Mouse (Mus musculus) ES-E14 (cell line): Measurements from ENCODE around the gene Stard3. TPM values are rescaled to one million over a fixed set of nuclear protein-coding genes. Genes with fewer than 3 reads are reported as not detected.

Source experiments
- DNase-seq: peaks from one replicate; pipeline ENCODE4 v3.0.0-alpha.2; 2013; ENCODE audit warnings: low read depth, low spot score
- H3K27ac ChIP-seq: 2 replicates; pipeline ENCODE4 v1.5.1; 2012; ENCODE audit warnings: low read depth, mild to moderate bottlenecking, low read length, moderate library complexity, mixed read lengths; ENCODE audit not compliant: poor library complexity, insufficient read depth, severe bottlenecking
- H3K36me3 ChIP-seq: 2 replicates; pipeline ENCODE4 v1.6.1; 2012; ENCODE audit warnings: mild to moderate bottlenecking, low read length, moderate library complexity, mixed read lengths; ENCODE audit not compliant: control insufficient read depth, poor library complexity, insufficient read depth, severe bottlenecking
- H3K4me1 ChIP-seq, 2 experiments: fragments of 150-350 bp in 1 of 2; sonication (generic) in 1 of 2; 2 replicates each; pipeline ENCODE4 v1.6.1; 2012; ENCODE audit warnings: low read length in 2 of 2, mild to moderate bottlenecking in 1 of 2, mixed read lengths in 1 of 2; ENCODE audit not compliant: control insufficient read depth in 2 of 2, insufficient read depth in 2 of 2, poor library complexity in 1 of 2
- H3K4me3 ChIP-seq, 2 experiments: fragments of 150-350 bp in 1 of 2; sonication (generic) in 1 of 2; 2 replicates each; pipeline ENCODE4 v1.5.1; 2012; ENCODE audit warnings: low read length in 2 of 2, low read depth in 1 of 2, mild to moderate bottlenecking in 1 of 2, mixed read lengths in 1 of 2; ENCODE audit not compliant: insufficient read depth in 1 of 2, poor library complexity in 1 of 2, severe bottlenecking in 1 of 2
- H3K9ac ChIP-seq: 2 replicates; pipeline ENCODE4 v1.6.1; 2012; ENCODE audit warnings: low read depth, mild to moderate bottlenecking, low read length, mixed read lengths; ENCODE audit not compliant: poor library complexity, insufficient read depth, severe bottlenecking
- H3K9me3 ChIP-seq: fragments of 150-350 bp; sonication (generic); 2 replicates; pipeline ENCODE4 v1.6.1; 2012; ENCODE audit warnings: low read depth, mild to moderate bottlenecking, low read length; ENCODE audit not compliant: control insufficient read depth, insufficient read depth
- CHD2 ChIP-seq: IDR thresholded peaks from 2 replicates; pipeline ENCODE4 v1.6.1; 2014; ENCODE audit warnings: mild to moderate bottlenecking, low read depth, low read length, inconsistent platforms
- HCFC1 ChIP-seq: IDR thresholded peaks from 2 replicates; pipeline ENCODE4 v1.6.1; 2012; ENCODE audit warnings: low read length, inconsistent platforms, borderline replicate concordance; ENCODE audit not compliant: insufficient read depth
- MAFK ChIP-seq: IDR thresholded peaks from 2 replicates; pipeline ENCODE4 v1.6.1; 2014; ENCODE audit warnings: mild to moderate bottlenecking, low read depth, low read length, inconsistent platforms; ENCODE audit not compliant: insufficient read depth
- ZC3H11A ChIP-seq: IDR thresholded peaks from 2 replicates; pipeline ENCODE4 v1.6.1; 2012; ENCODE audit warnings: low read depth, mild to moderate bottlenecking, inconsistent platforms, low read length, borderline replicate concordance
- ZNF384 ChIP-seq: IDR thresholded peaks from 2 replicates; pipeline ENCODE4 v1.6.1; 2012; ENCODE audit warnings: low read depth, low read length, inconsistent platforms
- in situ Hi-C, 2 experiments: fragments of 600-800 bp; cut with MboI; formaldehyde crosslinking; loops; one replicate each; pipeline ENCODE4 v1.15.1; 2025; ENCODE audit warnings: low sequenced_read_pairs in 2 of 2, inconsistent platforms in 1 of 2; ENCODE audit not compliant: unreplicated experiment in 2 of 2
- total RNA-seq: library from RNA; depleted of rRNA; stranded (reverse); fragments of 300-350 nt; gene quantifications from 2 replicates; pipeline ENCODE4 v1.2.3, GENCODE M21; 2012; rRNA removed

Stard3 gene
- 40.2 and 59.8 TPM in 2 replicates for total RNA-seq

DNA sequence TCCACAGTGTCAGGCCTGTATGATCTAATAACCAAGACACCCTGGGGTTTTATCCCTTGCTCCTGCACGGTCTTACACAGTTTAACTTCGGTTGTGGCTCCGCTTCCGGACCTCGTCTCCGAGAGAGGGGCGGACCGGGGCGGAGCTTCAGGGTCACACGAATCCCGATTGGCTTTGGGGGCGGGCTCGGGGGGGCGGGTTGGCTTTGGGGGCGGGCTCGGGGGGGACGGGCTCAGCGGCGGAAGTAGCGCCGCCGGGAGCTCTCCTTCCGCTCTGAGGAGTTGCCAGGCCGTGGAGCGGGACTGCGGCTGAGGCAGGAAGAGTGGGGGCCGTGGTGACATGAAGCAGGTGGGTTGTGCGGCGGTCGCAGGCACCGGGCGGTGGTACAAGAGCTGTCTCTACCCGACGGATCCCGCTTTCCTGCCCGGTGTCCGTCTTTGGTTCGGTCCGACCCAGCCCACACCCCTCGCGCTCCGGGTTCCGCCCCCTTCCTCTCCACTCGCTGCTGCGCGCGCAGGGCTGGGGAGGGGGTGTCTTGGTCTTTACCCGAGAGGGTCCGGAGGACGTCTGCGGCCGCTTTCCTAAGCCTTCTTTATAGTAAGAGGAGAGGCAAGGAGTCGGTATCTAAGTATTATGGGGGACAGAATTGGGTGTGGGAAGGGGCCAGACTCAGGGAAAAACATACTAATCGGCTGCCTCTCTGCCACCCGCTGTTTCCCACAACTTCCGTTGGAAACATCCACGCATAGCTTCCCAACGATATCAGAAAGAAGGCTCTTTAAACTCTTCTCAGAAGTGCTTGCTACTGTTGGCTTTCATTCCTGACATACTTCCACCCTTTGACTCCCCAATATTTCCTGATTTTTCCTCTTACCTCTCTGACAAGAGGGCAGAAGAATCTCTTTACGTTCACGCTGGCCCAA is at the start of gene Stard3:
TSS of gene Stard3 (plus strand) at position 208 of the 923 bp plus-strand sequence.
- Histone ChIP-seq H3K9me3 (no peaks in the 10 kb centered on the region), H3K4me1 (peaks cover 2 to 14% of the 10 kb centered on the region in 2 experiments; a peak in 1 of 4 replicates), H3K36me3 (no peaks in the 10 kb centered on the region), H3K4me3 (peak within 1 kb of the TSS; percentile 99), H3K27ac (peak within 1 kb of the TSS; percentile 66; the same call in 1 of the 2 replicates), H3K9ac (peak within 1 kb of the TSS; percentile 98)
- TF ChIP-seq MAFK (no peak), HCFC1 (peak; percentile 79)
- peak; percentile 93 for DNase-seq
- in situ Hi-C loops = no loop called here

- peaks cover 0 to 2% of the 10 kb centered on the region in 2 experiments; a peak in 1 of 4 replicates for H3K4me1 ChIP-seq
- no peaks in the 10 kb centered on the region for H3K9me3 ChIP-seq
- H3K36me3 ChIP-seq = no peaks in the 10 kb centered on the region
- H3K4me3 ChIP-seq = peak overlapping the region; percentile 34 to 49; a peak in 2 of 4 replicates
- H3K27ac ChIP-seq = no peak overlapping the region
- no peak overlapping the region for H3K9ac ChIP-seq
- TF ChIP-seq MAFK (no peak), HCFC1 (no peak), ZC3H11A (no peak), ZNF384 (no peak), CHD2 (no peak)
- in situ Hi-C loops = no loop called here
- DNase-seq = no peak
Measured at GRCm38 (mm10) chr11:98313790-98314323, 44.3 kb upstream of the Stard3 start.

- Histone ChIP-seq H3K27ac (no peak overlapping the region), H3K4me1 (peaks cover 0 to 2% of the 10 kb centered on the region in 2 experiments; a peak in 1 of 4 replicates), H3K9ac (no peak overlapping the region), H3K4me3 (no peak overlapping the region), H3K36me3 (no peaks in the 10 kb centered on the region), H3K9me3 (no peaks in the 10 kb centered on the region)
- DNase-seq = no peak
- in situ Hi-C loops = no loop called here
- TF ChIP-seq MAFK (no peak), HCFC1 (no peak), ZC3H11A (no peak), ZNF384 (no peak), CHD2 (no peak)
Measured at GRCm38 (mm10) chr11:98317479-98317878, 40.7 kb upstream of the Stard3 start.

DNA sequence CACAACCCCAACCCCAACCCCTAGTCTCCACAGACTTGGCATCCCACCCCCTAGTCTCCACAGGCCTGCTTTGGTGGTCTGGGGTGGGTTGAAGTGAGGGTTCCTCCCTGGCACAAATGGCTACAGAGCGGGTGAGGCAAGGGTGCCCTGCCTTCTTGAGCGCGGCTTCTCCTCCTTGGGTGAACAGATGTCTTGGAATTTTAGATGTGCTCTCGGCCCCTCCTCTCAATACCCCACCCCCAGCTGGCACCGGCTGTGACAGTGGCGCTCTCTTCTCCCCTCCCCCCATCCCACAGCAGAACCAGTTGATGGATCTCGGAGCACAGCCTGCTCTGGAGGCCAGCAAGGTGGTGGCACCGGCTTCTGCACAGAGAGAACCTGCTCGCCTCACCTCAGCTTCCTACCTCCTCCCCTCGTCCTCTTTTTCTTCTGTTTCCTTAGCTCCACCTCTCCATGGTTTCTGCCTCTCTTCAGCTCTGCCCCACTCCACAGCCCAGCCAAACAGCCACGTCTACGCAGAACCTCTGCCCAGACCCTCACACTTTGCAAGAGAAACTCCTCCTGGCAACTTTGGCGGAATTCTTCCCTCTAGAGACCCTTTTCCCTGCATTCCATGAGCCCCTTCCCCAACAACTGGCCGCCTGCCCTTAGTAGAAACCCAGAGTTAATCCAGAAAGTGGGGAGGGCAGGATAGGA is 39.6 kb upstream of the Stard3 start:
- no peak for DNase-seq
- H3K9ac ChIP-seq = no peak overlapping the region
- no peaks in the 10 kb centered on the region for H3K36me3 ChIP-seq
- H3K9me3 ChIP-seq = no peaks in the 10 kb centered on the region
- no peak overlapping the region for H3K4me3 ChIP-seq
- in situ Hi-C loops = no loop called here
- no peak for TF ChIP-seq MAFK
- no peak for TF ChIP-seq ZC3H11A
- no peak for TF ChIP-seq ZNF384
- no peak for TF ChIP-seq CHD2
- TF ChIP-seq HCFC1 = no peak
- H3K27ac ChIP-seq = no peak overlapping the region
- peaks cover 0 to 2% of the 10 kb centered on the region in 2 experiments; a peak in 1 of 4 replicates for H3K4me1 ChIP-seq
